Mouse (Mus musculus) megakaryocyte, embryonic 14.5 days (primary cell): Measurements from ENCODE around the gene Ubr3.

ENCODE experiments used
- FLI1 ChIP-seq: IDR thresholded peaks from 2 replicates; pipeline ENCODE4 v1.6.1; 2012; ENCODE audit warnings: low read length, inconsistent platforms, mixed read lengths
- GATA1 ChIP-seq: IDR thresholded peaks from 3 replicates; pipeline ENCODE4 v1.6.1; 2012; ENCODE audit warnings: mixed read lengths, low read length, inconsistent platforms, borderline replicate concordance

GRCm38 (mm10) chr2:69883990-69884391 is 13.1 kb upstream of the Ubr3 start:
- TF ChIP-seq GATA1 (no peak), FLI1 (no peak)
